Mouse (Mus musculus) stomach, postnatal 0 days (tissue): ENCODE measurements around the gene Fastkd5. TPM values are rescaled to one million over a fixed set of nuclear protein-coding genes. Genes with fewer than 3 reads are reported as not detected.

Source experiments
- ATAC-seq: fragments of 200-750 bp; cut with Nextera tagmentation; 2 replicates; pipeline ENCODE4 v1.8.0; 2017; ENCODE audit not compliant: low FRiP score, low TSS enrichment
- DNase-seq: peaks from one replicate; pipeline ENCODE4 v3.0.0-alpha.2; 2016; ENCODE audit warnings: low spot score
- H3K27ac ChIP-seq: fragments of 300-500 bp; sonication (generic); replicated peaks from 2 replicates; pipeline ENCODE4 v1.5.1; 2014; ENCODE audit warnings: mild to moderate bottlenecking, control low read depth
- H3K27me3 ChIP-seq: fragments of 300-500 bp; sonication (generic); 2 replicates; pipeline ENCODE4 v1.6.1; 2014; ENCODE audit warnings: low read length; ENCODE audit not compliant: control insufficient read depth, insufficient read depth
- H3K36me3 ChIP-seq: fragments of 300-500 bp; sonication (generic); 2 replicates; pipeline ENCODE4 v1.6.1; 2014; ENCODE audit warnings: low read length, mixed read lengths; ENCODE audit not compliant: control insufficient read depth, insufficient read depth
- H3K4me1 ChIP-seq: fragments of 300-500 bp; sonication (generic); replicated peaks from 2 replicates; pipeline ENCODE4 v1.6.1; 2014; ENCODE audit warnings: antibody characterized with exemption; ENCODE audit not compliant: control insufficient read depth, insufficient read depth
- H3K4me2 ChIP-seq: fragments of 300-500 bp; sonication (generic); replicated peaks from 2 replicates; pipeline ENCODE4 v1.6.1; 2014; ENCODE audit warnings: low read depth, mild to moderate bottlenecking, control low read depth, moderate library complexity
- H3K4me3 ChIP-seq: fragments of 300-500 bp; sonication (generic); 2 replicates; pipeline ENCODE4 v1.5.1; 2014; ENCODE audit warnings: low read depth, low read length, control low read depth
- H3K9ac ChIP-seq: fragments of 300-500 bp; sonication (generic); 2 replicates; pipeline ENCODE4 v1.6.1; 2014; ENCODE audit warnings: mild to moderate bottlenecking, low read length, control low read depth, mixed read lengths
- H3K9me3 ChIP-seq: fragments of 300-500 bp; sonication (generic); 2 replicates; pipeline ENCODE4 v1.6.1; 2016; ENCODE audit warnings: low read length; ENCODE audit not compliant: control insufficient read depth
- CTCF ChIP-seq: IDR thresholded peaks from 2 replicates; pipeline ENCODE4 v1.5.1; 2016; ENCODE audit warnings: antibody characterized with exemption, low read depth, mild to moderate bottlenecking, moderate library complexity
- EP300 ChIP-seq: optimal IDR thresholded peaks from 2 replicates; pipeline ENCODE3; 2016; ENCODE audit warnings: antibody characterized with exemption
- WGBS: fragments of 180-500 bp; shearing (Covaris S2); extraction: QIAGEN DNeasy Blood & Tissue Kit; methylation state at CpG from one replicate; pipeline ENCODE4 v1.1.7; 2014; 5-methylcytosine and 5-hydroxymethylcytosine counted together
- polyA plus RNA-seq: library from polyadenylated mRNA; unstranded; fragments of >200 nt; fragmentation: Nextera tagmentation; extraction: Ambion mirVana; gene quantifications from 2 replicates; pipeline ENCODE4 v1.2.1, GENCODE M21; 2015

Gene Fastkd5
- polyA plus RNA-seq, 1 experiment from 2014 or later, result 6.7 TPM

DNA sequence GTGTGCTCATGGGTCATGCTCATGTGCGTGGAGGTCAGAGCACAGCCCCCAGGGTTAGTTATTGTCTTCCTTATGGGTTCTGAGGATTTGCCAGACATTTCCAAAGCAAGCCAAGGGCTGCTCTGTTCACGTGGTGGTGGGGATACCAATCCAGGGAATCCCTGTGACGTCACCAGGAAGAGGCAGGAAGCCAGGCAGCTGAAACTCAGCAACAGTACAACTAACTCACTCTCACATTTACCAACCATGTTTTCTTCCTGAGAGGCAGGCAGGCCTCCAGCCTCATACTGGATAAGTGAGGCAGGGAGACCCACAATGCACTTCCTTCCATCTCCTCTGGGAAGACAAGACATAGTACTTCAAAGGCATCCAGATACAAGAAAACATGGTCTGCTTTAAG lies 31.4 kb downstream of the Fastkd5 start:
- TF ChIP-seq CTCF, result no peak
- no peak for TF ChIP-seq EP300
- Histone ChIP-seq H3K9ac (no peak overlapping the region), H3K36me3 (peaks cover 16% of the 10 kb centered on the region), H3K4me3 (no peak overlapping the region), H3K9me3 (no peaks in the 10 kb centered on the region), H3K27ac (no peak overlapping the region), H3K27me3 (no peaks in the 10 kb centered on the region), H3K4me1 (no peaks in the 10 kb centered on the region), H3K4me2 (no peak overlapping the region)
- 73% methylated on average over 3 of the region's 3 CpGs for WGBS
- ATAC-seq (no peak), DNase-seq (no peak)

DNA sequence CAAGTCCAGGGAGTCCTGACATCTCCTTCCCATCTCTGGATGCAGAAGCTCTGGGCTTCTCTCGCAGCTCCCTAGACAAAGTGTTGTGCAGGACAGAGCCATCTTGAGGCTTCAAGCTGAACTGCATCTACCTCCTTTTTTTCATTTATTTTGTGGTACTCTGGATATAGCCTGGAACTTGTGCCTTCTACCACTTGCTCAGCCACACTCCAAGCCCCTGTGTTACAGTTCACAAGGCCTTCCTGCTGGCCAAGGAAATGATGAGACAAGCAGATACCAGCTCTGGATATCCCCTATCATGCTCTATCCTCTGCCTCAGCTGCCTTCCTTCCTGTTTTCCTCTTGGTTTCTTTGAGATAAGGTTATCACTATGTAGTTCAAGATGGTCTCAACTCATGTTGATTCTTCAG lies 32.2 kb downstream of the Fastkd5 start:
- H3K36me3 ChIP-seq, result peaks cover 16% of the 10 kb centered on the region
- no peak for DNase-seq
- H3K4me2 ChIP-seq, result no peak overlapping the region
- H3K9me3 ChIP-seq, result no peaks in the 10 kb centered on the region
- H3K9ac ChIP-seq, result no peak overlapping the region
- no peak overlapping the region for H3K27ac ChIP-seq
- peak; percentile 77 for TF ChIP-seq CTCF
- no peak for TF ChIP-seq EP300
- no peak overlapping the region for H3K4me3 ChIP-seq
- no peaks in the 10 kb centered on the region for H3K27me3 ChIP-seq
- no peak for ATAC-seq
- no peaks in the 10 kb centered on the region for H3K4me1 ChIP-seq
- 11% methylated on average over 1 of the region's 1 CpGs for WGBS

DNA sequence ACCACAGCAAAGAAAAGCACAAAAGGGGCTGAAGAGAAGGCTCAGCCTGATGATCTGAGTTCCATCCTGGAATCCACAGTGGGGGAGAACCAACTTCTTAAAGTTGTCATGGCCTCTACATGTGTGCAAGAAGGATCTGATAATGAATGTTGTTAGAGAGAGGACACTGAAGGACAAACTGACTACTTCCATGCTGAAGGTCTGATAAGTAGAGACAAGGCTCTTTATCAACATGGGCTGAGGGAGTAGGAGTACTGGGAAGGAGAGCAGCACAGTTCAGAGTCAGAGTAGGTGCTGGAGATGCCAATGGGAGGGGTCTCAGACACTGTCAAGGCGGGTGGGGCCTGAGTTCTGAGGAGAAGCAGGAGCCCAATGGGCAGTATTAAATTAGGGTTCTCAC lies 34.2 kb downstream of the Fastkd5 start:
- ATAC-seq (no peak), DNase-seq (no peak)
- Histone ChIP-seq H3K27me3 (no peaks in the 10 kb centered on the region), H3K9me3 (no peaks in the 10 kb centered on the region), H3K4me3 (no peak overlapping the region), H3K4me1 (no peaks in the 10 kb centered on the region), H3K27ac (no peak overlapping the region), H3K36me3 (peaks cover 10% of the 10 kb centered on the region), H3K9ac (no peak overlapping the region), H3K4me2 (no peak overlapping the region)
- WGBS, result 91% methylated on average over 1 of the region's 1 CpGs
- no peak for TF ChIP-seq EP300

DNA sequence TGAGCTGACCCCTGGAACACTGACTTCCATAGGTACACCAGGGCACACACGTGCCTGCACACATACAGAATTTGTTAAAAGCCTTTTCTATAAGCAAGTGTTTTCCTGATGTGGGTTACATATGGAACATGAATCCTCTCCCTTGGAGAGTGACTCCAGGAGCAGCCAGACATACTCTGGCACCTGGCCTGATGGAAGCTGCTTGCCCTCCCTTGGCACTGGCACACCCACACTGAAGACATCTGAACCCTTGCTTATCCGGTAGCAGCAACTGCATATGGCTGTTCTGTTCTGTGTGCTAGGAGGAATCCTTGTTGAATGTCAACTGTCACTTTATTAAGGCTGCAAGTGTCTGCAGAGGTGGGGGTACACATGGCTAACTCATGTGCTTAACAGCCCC lies 38.8 kb downstream of the Fastkd5 start:
- H3K4me2 ChIP-seq, result no peak overlapping the region
- no peak for ATAC-seq
- no peaks in the 10 kb centered on the region for H3K9me3 ChIP-seq
- TF ChIP-seq EP300 (no peak), CTCF (no peak)
- no peak overlapping the region for H3K9ac ChIP-seq
- WGBS, result 94% methylated on average over 2 of the region's 2 CpGs
- no peak overlapping the region for H3K27ac ChIP-seq
- peaks cover 3% of the 10 kb centered on the region for H3K36me3 ChIP-seq
- H3K4me3 ChIP-seq, result no peak overlapping the region
- DNase-seq, result no peak
- no peaks in the 10 kb centered on the region for H3K27me3 ChIP-seq
- no peaks in the 10 kb centered on the region for H3K4me1 ChIP-seq

DNA sequence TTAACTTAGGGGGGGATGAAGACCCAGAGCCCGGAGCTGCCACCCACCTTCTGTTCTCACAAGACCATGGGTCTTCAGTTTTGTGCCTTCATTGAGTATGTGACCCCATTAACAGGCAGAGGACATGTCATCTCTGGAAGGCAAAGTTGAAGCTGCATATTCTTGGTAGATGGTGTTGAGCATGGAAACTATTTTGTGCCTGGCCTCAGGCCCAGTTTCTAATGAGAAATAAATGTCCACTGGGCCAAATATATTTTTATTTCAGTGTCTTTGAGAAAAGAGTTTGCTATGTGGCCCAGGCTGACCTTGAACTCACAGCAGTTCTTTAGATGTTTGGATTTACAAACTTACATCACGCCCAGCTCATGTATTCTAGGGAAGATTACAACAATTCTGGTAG lies 40.1 kb downstream of the Fastkd5 start:
- TF ChIP-seq EP300 (no peak), CTCF (no peak)
- no peak overlapping the region for H3K9ac ChIP-seq
- no peak overlapping the region for H3K27ac ChIP-seq
- DNase-seq (no peak), ATAC-seq (no peak)
- H3K4me3 ChIP-seq, result no peak overlapping the region
- H3K9me3 ChIP-seq, result no peaks in the 10 kb centered on the region
- H3K4me2 ChIP-seq, result no peak overlapping the region
- H3K4me1 ChIP-seq, result no peaks in the 10 kb centered on the region
- no peaks in the 10 kb centered on the region; the same call in 1 of the 2 replicates for H3K36me3 ChIP-seq
- no peaks in the 10 kb centered on the region for H3K27me3 ChIP-seq
- 72% methylated on average over 2 of the region's 2 CpGs for WGBS

DNA sequence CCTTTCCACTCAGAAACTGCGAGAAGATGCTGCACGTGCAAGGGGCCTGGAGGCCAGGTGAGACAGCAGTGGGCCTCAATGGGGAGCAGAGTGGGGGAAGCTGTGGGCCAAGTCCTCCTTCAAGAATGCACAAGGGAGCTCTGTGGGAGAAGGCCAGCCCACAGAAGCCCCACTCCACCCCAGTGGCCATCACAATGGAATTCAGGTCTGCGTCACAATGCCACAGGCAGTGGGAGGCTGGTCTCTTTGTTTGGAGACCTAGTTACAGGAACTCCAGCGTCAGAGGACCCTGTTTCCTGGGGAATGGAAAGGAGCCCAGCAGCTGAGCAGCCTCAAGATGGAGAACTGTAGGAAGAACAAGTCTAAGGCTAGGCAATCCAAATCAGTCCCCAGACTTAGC lies 40.7 kb downstream of the Fastkd5 start:
- ATAC-seq, result no peak
- Histone ChIP-seq H3K9me3 (no peaks in the 10 kb centered on the region), H3K27me3 (no peaks in the 10 kb centered on the region), H3K4me3 (no peak overlapping the region), H3K4me1 (no peaks in the 10 kb centered on the region), H3K4me2 (no peak overlapping the region), H3K27ac (no peak overlapping the region), H3K9ac (no peak overlapping the region), H3K36me3 (no peaks in the 10 kb centered on the region; the same call in 1 of the 2 replicates)
- WGBS, result 68% methylated on average over 4 of the region's 4 CpGs
- TF ChIP-seq EP300, result no peak
- no peak for TF ChIP-seq CTCF
- no peak for DNase-seq
